Mouse (Mus musculus) liver, adult 2 months (tissue): ENCODE measurements around the gene Apbb2. TPM values are rescaled to one million over a fixed set of nuclear protein-coding genes. Genes with fewer than 3 reads are reported as not detected.
"Not testable (repeated sequence)": the region's sequence is repeated elsewhere in the genome, so short reads cannot be mapped to it uniquely, and the experiment has no call there.

Source experiments
- DNase-seq: peaks from one replicate; pipeline ENCODE4 v3.0.0-alpha.2; 2011; ENCODE audit warnings: low read depth, low spot score; ENCODE audit errors: extremely low read depth
- H3K27ac ChIP-seq: fragments of 200-500 bp; replicated peaks from 2 replicates; pipeline ENCODE4 v1.5.1; 2012; ENCODE audit warnings: low read depth, mild to moderate bottlenecking, control low read depth, inconsistent platforms, low read length; ENCODE audit not compliant: insufficient read depth
- H3K27me3 ChIP-seq: fragments of 200-500 bp; 2 replicates; pipeline ENCODE4 v1.6.1; 2012; ENCODE audit warnings: mild to moderate bottlenecking, moderate library complexity, low read length, inconsistent platforms; ENCODE audit not compliant: control insufficient read depth, insufficient read depth
- H3K36me3 ChIP-seq: fragments of 200-500 bp; 2 replicates; pipeline ENCODE4 v1.6.1; 2012; ENCODE audit warnings: low read length, inconsistent platforms; ENCODE audit not compliant: control insufficient read depth, insufficient read depth
- H3K4me1 ChIP-seq: fragments of 200-500 bp; 2 replicates; pipeline ENCODE4 v1.6.1; 2011; ENCODE audit warnings: low read length; ENCODE audit not compliant: control insufficient read depth, insufficient read depth
- H3K4me3 ChIP-seq: fragments of 200-500 bp; 2 replicates; pipeline ENCODE4 v1.5.1; 2011; ENCODE audit warnings: low read depth, mild to moderate bottlenecking, control low read depth, low read length, moderate library complexity; ENCODE audit not compliant: insufficient read depth
- H3K79me2 ChIP-seq: fragments of 200-500 bp; 2 replicates; pipeline ENCODE4 v1.6.1; 2012; ENCODE audit warnings: inconsistent platforms, mild to moderate bottlenecking, low read length, moderate library complexity; ENCODE audit not compliant: control insufficient read depth, insufficient read depth
- H3K9ac ChIP-seq: fragments of 200-500 bp; 2 replicates; pipeline ENCODE4 v1.6.1; 2012; ENCODE audit warnings: low read depth, mild to moderate bottlenecking, control low read depth, inconsistent platforms, low read length
- CTCF ChIP-seq: fragments of 200-500 bp; IDR thresholded peaks from 2 replicates; pipeline ENCODE4 v1.5.1; 2011; ENCODE audit warnings: low read depth, low read length, control low read depth
- POLR2A ChIP-seq: fragments of 200-500 bp; IDR thresholded peaks from 2 replicates; pipeline ENCODE4 v1.6.1; 2011; ENCODE audit warnings: low read length, control low read depth; ENCODE audit not compliant: insufficient read depth; ENCODE audit errors: extremely low read depth
- WGBS: fragments of 180-500 bp; shearing (Covaris S2); methylation state at CpG from one replicate; pipeline ENCODE4 v1.1.7; 2018; 5-methylcytosine and 5-hydroxymethylcytosine counted together
- polyA plus RNA-seq: library from polyadenylated mRNA; depleted of rRNA; stranded (reverse); fragments of >200 nt; gene quantifications from 2 replicates; pipeline ENCODE4 v1.2.3, GENCODE M21; 2012
- total RNA-seq: library from RNA; depleted of rRNA; stranded (reverse); fragments of >200 nt; gene quantifications from 2 replicates; pipeline ENCODE4 v1.2.3, GENCODE M21; 2014

Apbb2 gene
- total and polyA plus RNA-seq, 2 experiments = 1.4 to 5.3 TPM

DNA sequence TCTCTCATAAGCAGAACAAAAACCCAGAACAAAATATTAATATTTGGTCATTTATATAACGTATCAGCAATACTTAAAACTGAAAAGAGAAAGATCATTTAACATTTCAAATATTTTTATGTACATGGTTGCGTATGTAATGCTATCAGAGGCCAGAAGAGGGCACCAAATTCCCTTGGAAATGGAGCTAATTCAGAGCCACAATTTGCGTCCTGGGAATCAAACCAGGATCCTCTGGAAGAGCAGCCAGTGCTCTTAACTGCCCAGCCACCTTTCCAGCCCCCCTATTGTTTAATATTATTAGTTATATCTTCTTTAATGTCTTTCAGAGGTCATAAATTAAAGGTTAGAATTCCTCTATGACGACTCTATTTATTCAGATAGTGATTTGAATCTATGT, 355.2 kb downstream of the Apbb2 start:
- Histone ChIP-seq H3K9ac (no peak overlapping the region), H3K4me1 (no peaks in the 10 kb centered on the region), H3K79me2 (no peaks in the 10 kb centered on the region), H3K4me3 (no peak overlapping the region), H3K36me3 (no peaks in the 10 kb centered on the region), H3K27me3 (no peaks in the 10 kb centered on the region), H3K27ac (no peak overlapping the region)
- peak; percentile 46 for DNase-seq
- 39% methylated on average over 4 of the region's 4 CpGs for WGBS
- TF ChIP-seq POLR2A (no peak), CTCF (peak; percentile 33)

DNA sequence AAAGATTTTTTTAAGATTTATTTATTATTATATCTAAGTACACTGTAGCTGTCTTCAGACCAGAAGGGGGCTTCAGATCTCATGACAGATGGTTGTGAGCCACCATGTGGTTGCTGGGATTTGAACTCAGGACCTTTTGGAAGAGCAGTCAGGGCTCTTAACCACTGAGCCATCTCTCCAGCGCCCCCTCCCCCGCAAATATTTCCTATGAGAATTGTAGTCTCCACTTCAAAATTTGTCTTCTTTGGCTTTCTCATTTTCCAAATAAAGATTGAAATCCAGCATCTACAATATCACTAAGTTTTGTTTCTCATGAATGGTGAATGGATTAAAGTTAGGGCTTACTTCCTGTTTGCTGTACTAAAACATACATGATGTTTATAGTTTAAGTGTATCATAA, 356.1 kb downstream of the Apbb2 start:
- Histone ChIP-seq H3K79me2 (no peaks in the 10 kb centered on the region), H3K36me3 (no peaks in the 10 kb centered on the region), H3K9ac (no peak overlapping the region), H3K4me3 (no peak overlapping the region), H3K4me1 (no peaks in the 10 kb centered on the region), H3K27ac (no peak overlapping the region), H3K27me3 (no peaks in the 10 kb centered on the region)
- 80% methylated on average over 2 of the region's 2 CpGs for WGBS
- TF ChIP-seq POLR2A = no peak
- TF ChIP-seq CTCF = no peak
- DNase-seq = no peak

DNA sequence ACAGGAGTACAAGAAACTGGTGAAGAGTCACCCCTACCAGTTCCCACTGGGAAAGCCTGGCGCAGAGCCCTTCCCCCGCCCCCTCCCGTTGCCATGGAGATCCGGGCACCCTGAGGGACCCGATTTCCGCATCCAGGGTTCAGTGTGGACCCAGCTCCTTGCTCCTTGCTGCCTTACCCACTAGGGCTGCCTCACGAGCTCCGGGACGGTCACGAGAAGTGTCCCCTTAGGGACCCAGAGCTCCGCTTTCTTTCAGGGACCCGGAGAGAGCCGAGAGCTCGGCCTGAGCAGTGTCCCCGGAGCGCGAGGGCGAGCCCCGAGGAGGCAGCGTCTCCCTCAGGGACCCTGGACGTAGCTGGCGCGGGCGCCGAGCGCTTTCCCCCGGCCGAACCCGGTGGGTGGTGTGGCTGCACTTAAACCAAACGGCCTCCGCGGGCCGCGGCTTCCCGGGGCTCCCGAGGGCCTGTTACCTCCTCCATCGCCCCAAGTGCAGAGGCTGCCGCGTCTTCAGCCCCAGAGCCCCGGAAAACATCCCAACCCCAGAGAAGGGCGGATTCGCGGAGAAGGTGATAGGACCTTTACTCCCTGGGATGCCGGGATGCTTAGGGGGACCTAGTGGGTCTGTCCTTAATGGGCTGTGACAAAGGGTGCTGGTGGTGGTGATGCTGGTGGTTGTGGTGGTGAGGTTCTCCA, 358.7 kb downstream of the Apbb2 start, which contains the start of gene Nsun7:
TSS of gene Nsun7 (plus strand) at position 142 of the 693 bp plus-strand sequence.
- Histone ChIP-seq H3K27me3 (no peaks in the 10 kb centered on the region), H3K4me3 (peak within 1 kb of the TSS; percentile 42; the same call in 1 of the 2 replicates), H3K79me2 (no peaks in the 10 kb centered on the region), H3K36me3 (no peaks in the 10 kb centered on the region), H3K27ac (no peak within 1 kb of the TSS), H3K4me1 (no peaks in the 10 kb centered on the region), H3K9ac (no peak within 1 kb of the TSS)
- TF ChIP-seq POLR2A = no peak
- no peak for TF ChIP-seq CTCF
- WGBS = 4% methylated on average over 44 of the region's 44 CpGs
- no peak for DNase-seq

DNA sequence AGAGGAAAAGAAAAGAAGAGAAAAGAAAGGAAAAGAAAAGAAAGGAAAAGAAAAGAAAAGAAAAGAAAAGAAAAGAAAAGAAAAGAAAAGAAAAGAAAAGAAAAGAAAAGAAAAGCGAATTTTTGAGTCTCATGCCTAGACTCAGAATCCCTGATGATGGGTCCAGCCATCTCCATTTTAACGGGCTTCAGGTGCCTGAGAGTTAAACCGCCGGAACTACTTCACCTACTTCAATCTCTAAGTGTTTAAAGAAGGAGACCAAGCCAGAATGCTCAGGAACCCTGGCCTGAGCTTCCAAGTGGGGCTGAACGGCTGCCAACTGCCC, 359.2 kb downstream of the Apbb2 start:
- H3K4me1 ChIP-seq, H3K27ac ChIP-seq, H3K79me2 ChIP-seq, H3K27me3 ChIP-seq, H3K4me3 ChIP-seq, H3K9ac ChIP-seq, H3K36me3 ChIP-seq, DNase-seq: not testable (repeated sequence)
- 10% methylated on average over 5 of the region's 5 CpGs for WGBS

DNA sequence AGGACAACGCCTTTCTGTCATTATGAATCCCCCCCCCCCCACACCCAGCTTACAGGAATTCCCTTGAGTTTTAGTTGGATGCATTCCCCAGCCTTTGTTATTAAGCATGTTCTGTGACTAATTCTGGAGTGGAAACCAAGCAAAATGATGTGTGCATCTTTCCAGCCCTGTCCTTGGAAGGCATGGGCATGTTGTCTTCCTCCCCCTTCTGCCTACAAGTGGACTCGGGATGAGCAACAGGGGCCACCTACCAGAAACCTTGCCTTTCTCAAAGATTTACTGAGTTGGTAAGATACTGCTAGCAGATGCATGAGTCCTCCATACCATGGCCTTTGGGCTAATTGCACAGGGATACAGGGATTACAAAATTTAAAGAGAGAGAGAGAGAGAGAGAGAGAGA, 359.6 kb downstream of the Apbb2 start:
- no peak for DNase-seq
- Histone ChIP-seq H3K4me3 (no peak overlapping the region), H3K4me1 (no peaks in the 10 kb centered on the region), H3K27me3 (no peaks in the 10 kb centered on the region), H3K27ac (no peak overlapping the region), H3K36me3 (no peaks in the 10 kb centered on the region), H3K79me2 (no peaks in the 10 kb centered on the region), H3K9ac (no peak overlapping the region)
- TF ChIP-seq CTCF (no peak), POLR2A (no peak)
- WGBS = 70% methylated on average over 2 of the region's 2 CpGs

DNA sequence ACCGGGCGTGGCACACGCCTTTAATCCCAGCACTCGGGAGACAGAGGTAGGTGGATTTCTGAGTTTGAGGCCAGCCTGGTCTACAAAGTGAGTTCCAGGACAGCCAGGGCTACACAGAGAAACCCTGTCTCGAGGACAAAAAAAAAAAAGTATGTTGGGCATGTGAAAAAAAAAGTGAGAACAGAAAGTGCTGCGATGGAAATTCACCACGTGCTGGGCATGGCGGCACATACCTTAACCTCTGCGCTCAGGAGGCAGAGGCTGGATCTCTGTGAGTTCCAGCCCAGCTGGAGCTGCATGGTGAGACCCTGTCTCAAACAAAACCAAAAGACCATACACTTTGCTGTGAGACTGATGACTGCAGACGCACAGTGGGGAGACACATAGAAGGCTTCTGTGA, 363.5 kb downstream of the Apbb2 start:
- H3K9ac ChIP-seq = no peak overlapping the region
- no peak overlapping the region for H3K4me3 ChIP-seq
- no peaks in the 10 kb centered on the region for H3K79me2 ChIP-seq
- H3K36me3 ChIP-seq = no peaks in the 10 kb centered on the region
- H3K4me1 ChIP-seq = no peaks in the 10 kb centered on the region
- no peak for TF ChIP-seq POLR2A
- TF ChIP-seq CTCF = no peak
- DNase-seq = no peak
- no peaks in the 10 kb centered on the region for H3K27me3 ChIP-seq
- H3K27ac ChIP-seq = no peak overlapping the region
- 91% methylated on average over 10 of the region's 10 CpGs for WGBS
